Mouse (Mus musculus): ENCODE data around the gene Zfp462. TPM values are rescaled to one million over a fixed set of nuclear protein-coding genes. Genes with fewer than 3 reads are reported as not detected.

The Zfp462 gene
- polyA plus RNA-seq, 1 experiment from 2014 or later, result 3.5 TPM

DNA sequence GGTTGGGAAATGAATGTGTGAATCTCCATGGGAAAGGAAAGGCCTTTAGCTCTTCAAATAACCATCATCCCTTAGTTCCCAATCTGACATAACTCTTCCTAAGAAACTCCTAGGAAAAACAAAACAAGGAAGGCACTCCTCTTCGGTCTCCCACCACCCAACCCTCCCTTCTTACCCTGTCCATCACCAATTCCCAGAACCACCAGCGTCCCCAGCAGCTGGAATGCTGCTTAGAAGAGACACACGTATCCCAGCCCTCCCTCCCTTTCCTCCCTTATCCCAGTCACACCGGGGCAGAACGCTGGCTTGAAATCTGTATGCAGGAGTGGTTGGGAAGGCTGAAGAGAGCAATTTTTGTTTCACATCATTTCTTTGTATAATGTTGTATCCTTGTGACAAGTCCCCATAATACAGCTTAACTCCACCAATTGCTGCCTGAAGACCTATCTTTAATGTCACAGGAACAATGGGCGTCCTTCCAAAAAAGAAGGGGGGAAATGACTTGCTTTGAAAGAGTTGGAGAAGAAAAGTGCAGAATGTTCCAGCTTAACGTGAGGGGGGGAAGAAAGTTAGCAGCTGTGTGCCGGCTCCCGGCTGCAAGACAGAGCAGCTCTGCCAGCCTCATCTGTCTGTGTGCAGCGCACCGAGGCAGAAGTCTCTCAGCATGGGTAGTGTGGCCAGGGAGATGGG, 180.3 kb downstream of the Zfp462 start:
- no peak overlapping the region for H3K9ac ChIP-seq
- H3K36me3 ChIP-seq, result no peaks in the 10 kb centered on the region
- 46% methylated on average over 11 of the region's 11 CpGs for WGBS
- H3K4me2 ChIP-seq (replicated peaks), result peak overlapping the region; percentile 19; the same call in 1 of the 2 replicates
- ATAC-seq (ENCODE audit: insufficient number of reproducible peaks, low FRiP score, low TSS enrichment, low read depth), result no peak
- H3K27ac ChIP-seq (replicated peaks), result no peak overlapping the region
- H3K27me3 ChIP-seq, result no peaks in the 10 kb centered on the region
- 0 out of 2 replicates have a peak, but pooled peaks cover 4% of the 10 kb centered on the region for H3K4me1 ChIP-seq
- H3K9me3 ChIP-seq (replicated peaks), result no peaks in the 10 kb centered on the region
- no peak overlapping the region for H3K4me3 ChIP-seq (replicated peaks)

DNA sequence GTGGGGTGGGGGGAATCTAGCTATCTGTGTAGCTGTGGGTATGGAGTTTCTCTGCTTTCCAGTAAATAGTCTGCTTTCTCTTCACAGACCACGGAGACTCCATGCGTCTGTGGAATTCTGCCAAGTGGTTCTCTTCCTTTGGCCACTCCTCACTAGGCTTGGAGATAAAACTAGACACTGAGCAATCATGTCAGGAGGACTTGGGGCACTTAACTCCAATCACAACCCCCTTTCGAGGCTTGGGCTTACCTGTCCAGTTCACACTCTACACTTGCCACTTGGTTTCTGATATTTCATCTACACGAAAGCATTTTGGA, 180.8 kb downstream of the Zfp462 start:
- Histone ChIP-seq H3K27ac (replicated peaks) (no peak overlapping the region), H3K4me2 (replicated peaks) (peak overlapping the region; percentile 19; the same call in 1 of the 2 replicates), H3K36me3 (no peaks in the 10 kb centered on the region), H3K4me1 (0 out of 2 replicates have a peak, but pooled peaks cover 4% of the 10 kb centered on the region), H3K9me3 (replicated peaks) (no peaks in the 10 kb centered on the region), H3K9ac (no peak overlapping the region), H3K27me3 (no peaks in the 10 kb centered on the region), H3K4me3 (replicated peaks) (no peak overlapping the region)
- 74% methylated on average over 4 of the region's 4 CpGs for WGBS
- ATAC-seq (ENCODE audit: insufficient number of reproducible peaks, low FRiP score, low TSS enrichment, low read depth), result no peak

DNA sequence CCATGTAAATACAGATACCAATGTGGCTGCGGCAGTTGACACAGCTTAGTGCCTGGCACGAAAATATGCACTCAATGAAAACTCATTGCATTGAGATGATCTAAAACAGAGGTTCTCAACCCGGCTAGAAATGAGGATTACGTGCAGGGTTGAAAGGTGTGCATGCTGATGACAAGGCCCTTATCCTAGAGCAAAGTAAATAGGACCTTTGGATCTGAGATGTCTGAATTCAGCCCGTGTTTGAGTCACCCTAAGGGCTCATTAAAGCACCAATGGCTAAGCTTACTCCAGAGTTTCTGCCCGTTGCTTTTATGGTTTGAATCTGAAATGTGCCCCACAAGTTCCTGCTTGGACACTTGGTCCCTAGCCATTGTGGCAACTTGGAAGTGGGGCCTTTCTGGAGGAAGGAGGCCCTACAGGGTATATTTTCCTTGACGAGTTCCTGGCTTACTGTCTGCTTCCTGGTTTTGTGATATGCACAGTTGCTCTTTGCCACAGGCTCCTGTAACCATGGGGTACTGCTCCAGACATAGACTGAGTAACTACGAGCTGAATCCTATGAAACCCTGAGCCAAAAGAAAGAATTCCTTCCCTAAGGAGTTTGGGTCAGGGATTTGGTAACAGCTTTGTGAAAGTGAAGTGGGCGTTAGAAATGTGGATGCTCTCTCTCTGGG, 182.5 kb downstream of the Zfp462 start:
- H3K4me2 ChIP-seq (replicated peaks), result no peak overlapping the region
- no peak overlapping the region for H3K4me3 ChIP-seq (replicated peaks)
- H3K4me1 ChIP-seq, result 0 out of 2 replicates have a peak, but pooled peaks cover 4% of the 10 kb centered on the region
- H3K27ac ChIP-seq (replicated peaks), result no peak overlapping the region
- H3K9me3 ChIP-seq (replicated peaks), result no peaks in the 10 kb centered on the region
- no peaks in the 10 kb centered on the region for H3K27me3 ChIP-seq
- ATAC-seq (ENCODE audit: insufficient number of reproducible peaks, low FRiP score, low TSS enrichment, low read depth), result no peak
- H3K9ac ChIP-seq, result no peak overlapping the region
- H3K36me3 ChIP-seq, result no peaks in the 10 kb centered on the region
- WGBS, result 82% methylated on average over 9 of the region's 9 CpGs

DNA sequence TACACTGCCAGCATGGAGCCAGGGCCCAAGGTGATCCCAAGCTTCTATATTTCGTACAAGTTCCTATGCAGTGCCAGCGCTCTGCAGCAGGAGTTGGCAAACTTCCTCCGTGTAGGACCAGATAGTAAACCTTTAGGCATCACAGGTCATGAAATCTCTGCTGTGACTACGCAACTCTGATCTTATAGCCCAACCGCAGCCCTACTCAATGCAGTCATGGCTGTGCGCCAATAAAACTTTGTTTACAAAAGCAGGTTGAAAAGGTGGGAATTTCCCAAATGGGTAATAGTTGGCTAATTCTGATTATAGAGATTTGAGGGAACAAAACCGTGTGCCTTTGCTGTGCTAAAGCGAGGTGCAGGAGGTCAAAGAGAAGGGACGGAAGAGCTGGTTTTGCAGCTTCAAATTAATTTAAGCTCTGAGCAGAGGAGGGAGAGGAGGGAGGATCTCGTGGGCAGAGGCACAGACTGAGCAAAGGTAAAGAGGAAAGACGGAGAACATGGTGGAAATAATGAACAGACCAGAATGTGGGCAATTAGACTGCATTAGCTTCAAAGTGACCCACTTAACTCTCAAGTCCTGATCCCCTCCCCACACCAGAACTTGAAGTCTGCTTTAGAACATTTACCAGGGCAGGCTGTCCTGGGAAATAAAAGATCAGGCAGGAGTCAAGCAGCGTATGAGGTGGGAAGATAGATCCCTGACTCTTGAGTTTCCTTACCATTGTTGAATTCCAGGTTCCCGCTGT, 183.4 kb downstream of the Zfp462 start:
- WGBS, result 66% methylated on average over 13 of the region's 13 CpGs
- no peak for ATAC-seq (ENCODE audit: insufficient number of reproducible peaks, low FRiP score, low TSS enrichment, low read depth)
- Histone ChIP-seq H3K27me3 (no peaks in the 10 kb centered on the region), H3K4me1 (0 out of 2 replicates have a peak, but pooled peaks cover 4% of the 10 kb centered on the region), H3K4me3 (replicated peaks) (no peak overlapping the region), H3K27ac (replicated peaks) (no peak overlapping the region), H3K9me3 (replicated peaks) (no peaks in the 10 kb centered on the region), H3K4me2 (replicated peaks) (no peak overlapping the region), H3K9ac (no peak overlapping the region), H3K36me3 (no peaks in the 10 kb centered on the region)

Measured in embryonic facial prominence, embryonic 15.5 days (tissue).